Mouse (Mus musculus) brain, adult 2 months (tissue): ENCODE data around the gene Cyth1.

Experiments
- DNase-seq: peaks from one replicate; pipeline ENCODE4 v3.0.0; 2011; ENCODE audit warnings: low read depth, low spot score

The Cyth1 gene

GRCm38 (mm10) chr11:118118777-118119176 lies 129.6 kb downstream of the Cyth1 start:
- no peak for DNase-seq

- no peak for DNase-seq
Measured at GRCm38 (mm10) chr11:118114581-118115110, 133.7 kb downstream of the Cyth1 start.

- no peak for DNase-seq
Measured at GRCm38 (mm10) chr11:118113516-118114205, 134.7 kb downstream of the Cyth1 start.

- DNase-seq: peak; percentile 94
Measured at GRCm38 (mm10) chr11:118104001-118104400, 144.4 kb downstream of the Cyth1 start.

GRCm38 (mm10) chr11:118103383-118103782 lies 145.0 kb downstream of the Cyth1 start:
- no peak for DNase-seq

- peak; percentile 93 for DNase-seq
Measured at GRCm38 (mm10) chr11:118102838-118103237, 145.6 kb downstream of the Cyth1 start.

- DNase-seq: no peak
Measured at GRCm38 (mm10) chr11:118101133-118101532, 147.3 kb downstream of the Cyth1 start.

GRCm38 (mm10) chr11:118096736-118097135 lies 151.7 kb downstream of the Cyth1 start:
- no peak for DNase-seq

GRCm38 (mm10) chr11:118095004-118095403 lies 153.4 kb downstream of the Cyth1 start:
- no peak for DNase-seq

GRCm38 (mm10) chr11:118091002-118091670 lies 157.3 kb downstream of the Cyth1 start:
- DNase-seq: no peak

GRCm38 (mm10) chr11:118088896-118089295 lies 159.5 kb downstream of the Cyth1 start:
- peak; percentile 13 for DNase-seq

GRCm38 (mm10) chr11:118085961-118086360 lies 162.4 kb downstream of the Cyth1 start:
- DNase-seq: no peak

GRCm38 (mm10) chr11:118085176-118085575 lies 163.2 kb downstream of the Cyth1 start:
- no peak for DNase-seq

GRCm38 (mm10) chr11:118084266-118084665 lies 164.1 kb downstream of the Cyth1 start:
- DNase-seq: no peak

- peak; percentile 75 for DNase-seq
Measured at GRCm38 (mm10) chr11:118083811-118084210, 164.6 kb downstream of the Cyth1 start.

- no peak for DNase-seq
Measured at GRCm38 (mm10) chr11:118082294-118082693, 166.1 kb downstream of the Cyth1 start.
